Mouse (Mus musculus) liver, postnatal 0 days (tissue): ENCODE data around the gene Wwox. TPM values are rescaled to one million over a fixed set of nuclear protein-coding genes. Genes with fewer than 3 reads are reported as not detected.

ENCODE experiments used
- ATAC-seq: fragments of 200-750 bp; cut with Nextera tagmentation; 2 replicates; pipeline ENCODE4 v1.8.0; 2017; ENCODE audit warnings: mild to moderate bottlenecking, moderate library complexity
- DNase-seq: peaks from one replicate; pipeline ENCODE4 v3.0.0-alpha.2; 2016
- H3K27ac ChIP-seq: fragments of 300-500 bp; sonication (generic); 2 replicates; pipeline ENCODE4 v1.5.1; 2014; ENCODE audit warnings: antibody characterized with exemption, moderate library complexity, mild to moderate bottlenecking, low read depth
- H3K27me3 ChIP-seq: fragments of 300-500 bp; sonication (generic); 2 replicates; pipeline ENCODE4 v1.6.1; 2014; ENCODE audit warnings: low read length, control low read depth, mixed read lengths; ENCODE audit not compliant: insufficient read depth
- H3K36me3 ChIP-seq: fragments of 300-500 bp; sonication (generic); replicated peaks from 2 replicates; pipeline ENCODE4 v1.6.1; 2014; ENCODE audit warnings: mild to moderate bottlenecking, control low read depth, low read length, moderate library complexity, mixed read lengths; ENCODE audit not compliant: insufficient read depth
- H3K4me1 ChIP-seq: fragments of 300-500 bp; sonication (generic); 2 replicates; pipeline ENCODE4 v1.6.1; 2014; ENCODE audit warnings: antibody characterized with exemption, mild to moderate bottlenecking, control low read depth; ENCODE audit not compliant: insufficient read depth
- H3K4me2 ChIP-seq: fragments of 300-500 bp; sonication (generic); 2 replicates; pipeline ENCODE4 v1.6.1; 2014; ENCODE audit warnings: low read depth, mild to moderate bottlenecking, low read length, moderate library complexity, mixed read lengths
- H3K4me3 ChIP-seq: fragments of 300-500 bp; sonication (generic); 2 replicates; pipeline ENCODE4 v1.5.1; 2014; ENCODE audit warnings: low read depth, low read length
- H3K9ac ChIP-seq: fragments of 300-500 bp; sonication (generic); replicated peaks from 2 replicates; pipeline ENCODE4 v1.6.1; 2014; ENCODE audit warnings: mild to moderate bottlenecking, moderate library complexity
- H3K9me3 ChIP-seq: fragments of 300-500 bp; sonication (generic); 2 replicates; pipeline ENCODE4 v1.6.1; 2016; ENCODE audit warnings: mild to moderate bottlenecking, control low read depth, low read length, mixed read lengths
- CTCF ChIP-seq: sonication (generic); IDR thresholded peaks from 2 replicates; pipeline ENCODE4 v1.5.1; 2016; ENCODE audit warnings: antibody characterized with exemption, low read depth
- EP300 ChIP-seq: IDR thresholded peaks from 2 replicates; pipeline ENCODE4 v1.6.1; 2016; ENCODE audit warnings: antibody characterized with exemption, low read depth, mild to moderate bottlenecking
- WGBS: fragments of 180-500 bp; shearing (Covaris S2); extraction: QIAGEN DNeasy Blood & Tissue Kit; methylation state at CpG from one replicate; pipeline ENCODE4 v1.1.7; 2014; ENCODE audit not compliant: insufficient replicate concordance; 5-methylcytosine and 5-hydroxymethylcytosine counted together
- polyA plus RNA-seq: library from polyadenylated mRNA; unstranded; fragments of >200 nt; fragmentation: Nextera tagmentation; extraction: Ambion mirVana; gene quantifications from 2 replicates; pipeline ENCODE4 v1.2.1, GENCODE M21; 2015

The Wwox gene
- polyA plus RNA-seq, 1 experiment from 2014 or later, result 3.9 TPM

GRCm38 (mm10) chr8:115133119-115133518 lies 693.7 kb downstream of the Wwox start:
- H3K36me3 ChIP-seq, result no peaks in the 10 kb centered on the region
- H3K27ac ChIP-seq, result no peak overlapping the region
- ATAC-seq (no peak), DNase-seq (no peak)
- no peaks in the 10 kb centered on the region for H3K4me1 ChIP-seq
- WGBS, result 63% methylated on average over 17 of the region's 17 CpGs
- TF ChIP-seq CTCF (no peak), EP300 (no peak)
- no peak overlapping the region for H3K4me2 ChIP-seq
- H3K9ac ChIP-seq, result no peak overlapping the region
- peaks cover 11% of the 10 kb centered on the region for H3K9me3 ChIP-seq
- no peak overlapping the region for H3K4me3 ChIP-seq
- no peaks in the 10 kb centered on the region for H3K27me3 ChIP-seq

- no peak overlapping the region for H3K9ac ChIP-seq
- DNase-seq (no peak), ATAC-seq (no peak)
- TF ChIP-seq CTCF (no peak), EP300 (no peak)
- no peaks in the 10 kb centered on the region for H3K36me3 ChIP-seq
- H3K9me3 ChIP-seq, result peaks cover 15% of the 10 kb centered on the region
- H3K4me2 ChIP-seq, result no peak overlapping the region
- 61% methylated on average over 7 of the region's 7 CpGs for WGBS
- H3K27ac ChIP-seq, result no peak overlapping the region
- H3K27me3 ChIP-seq, result no peaks in the 10 kb centered on the region
- no peaks in the 10 kb centered on the region for H3K4me1 ChIP-seq
- no peak overlapping the region for H3K4me3 ChIP-seq
Observed at GRCm38 (mm10) chr8:115133711-115134218, 694.3 kb downstream of the Wwox start.

GRCm38 (mm10) chr8:115136888-115137287 lies 697.4 kb downstream of the Wwox start:
- DNase-seq (no peak), ATAC-seq (no peak)
- 70% methylated on average over 10 of the region's 10 CpGs for WGBS
- Histone ChIP-seq H3K9ac (no peak overlapping the region), H3K27me3 (no peaks in the 10 kb centered on the region), H3K27ac (no peak overlapping the region), H3K4me1 (no peaks in the 10 kb centered on the region), H3K4me3 (no peak overlapping the region), H3K36me3 (no peaks in the 10 kb centered on the region), H3K4me2 (no peak overlapping the region), H3K9me3 (peaks cover 15% of the 10 kb centered on the region)
- TF ChIP-seq EP300, result no peak
- no peak for TF ChIP-seq CTCF

- Histone ChIP-seq H3K9me3 (peaks cover 14% of the 10 kb centered on the region), H3K9ac (no peak overlapping the region), H3K4me2 (no peak overlapping the region), H3K4me1 (no peaks in the 10 kb centered on the region), H3K27ac (no peak overlapping the region), H3K4me3 (no peak overlapping the region), H3K27me3 (no peaks in the 10 kb centered on the region), H3K36me3 (no peaks in the 10 kb centered on the region)
- TF ChIP-seq CTCF (no peak), EP300 (no peak)
- no peak for ATAC-seq
- no peak for DNase-seq
- 85% methylated on average over 8 of the region's 8 CpGs for WGBS
Observed at GRCm38 (mm10) chr8:115141614-115142013, 702.2 kb downstream of the Wwox start.

GRCm38 (mm10) chr8:115143530-115144320 lies 704.3 kb downstream of the Wwox start:
- Histone ChIP-seq H3K4me3 (no peak overlapping the region), H3K9ac (no peak overlapping the region), H3K36me3 (no peaks in the 10 kb centered on the region), H3K27ac (no peak overlapping the region), H3K27me3 (no peaks in the 10 kb centered on the region), H3K4me1 (no peaks in the 10 kb centered on the region), H3K9me3 (no peaks in the 10 kb centered on the region), H3K4me2 (no peak overlapping the region)
- no peak for DNase-seq
- ATAC-seq, result no peak
- TF ChIP-seq CTCF (no peak), EP300 (no peak)
- 58% methylated on average over 9 of the region's 9 CpGs for WGBS

GRCm38 (mm10) chr8:115147006-115147405 lies 707.6 kb downstream of the Wwox start:
- ATAC-seq (no peak), DNase-seq (no peak)
- H3K4me3 ChIP-seq, result no peak overlapping the region
- no peak overlapping the region for H3K9ac ChIP-seq
- no peaks in the 10 kb centered on the region for H3K4me1 ChIP-seq
- TF ChIP-seq CTCF (no peak), EP300 (no peak)
- no peak overlapping the region for H3K4me2 ChIP-seq
- 76% methylated on average over 9 of the region's 9 CpGs for WGBS
- no peaks in the 10 kb centered on the region for H3K36me3 ChIP-seq
- H3K27me3 ChIP-seq, result no peaks in the 10 kb centered on the region
- no peaks in the 10 kb centered on the region for H3K9me3 ChIP-seq
- H3K27ac ChIP-seq, result no peak overlapping the region
